Mouse (Mus musculus): ENCODE measurements at regions not wholly inside any gene's neighbourhood (a gene's known extent, or its start where the extent isn't known, plus 50 kb on each side); places are given as distances from the start of the nearest gene placed in this dataset.
A peak's percentile ranks its signal among the peaks of the same experiment; 100 is the strongest.
"Not testable (repeated sequence)": the region's sequence is repeated elsewhere in the genome, so short reads cannot be mapped to it uniquely, and the experiment has no call there.

GRCm38 (mm10) chr3:31508471-31508870, 198.3 kb upstream of the Slc7a14 start:
- intact Hi-C loops (cut with DNase I): no loop called here
- peak; percentile 1 to 13 for DNase-seq

GRCm38 (mm10) chr3:31499201-31499968, 189.2 kb upstream of the Slc7a14 start:
- no peak for DNase-seq
- intact Hi-C loops (cut with DNase I): no loop called here

- intact Hi-C loops (cut with DNase I): no loop called here
- DNase-seq: no peak
Measured at GRCm38 (mm10) chr3:31495287-31495686, 185.1 kb upstream of the Slc7a14 start.

GRCm38 (mm10) chr3:31494706-31495105, 184.5 kb upstream of the Slc7a14 start:
- intact Hi-C loops (cut with DNase I): no loop called here
- DNase-seq: no peak

- intact Hi-C loops (cut with DNase I); DNase-seq: not testable (repeated sequence)
Measured at GRCm38 (mm10) chr3:31491736-31492135, 181.6 kb upstream of the Slc7a14 start.

GRCm38 (mm10) chr3:31487596-31487995, 177.4 kb upstream of the Slc7a14 start:
- DNase-seq: no peak
- intact Hi-C loops (cut with DNase I): no loop called here

GRCm38 (mm10) chr3:31481964-31482363, 171.8 kb upstream of the Slc7a14 start:
- intact Hi-C loops (cut with DNase I): no loop called here
- no peak for DNase-seq

GRCm38 (mm10) chr3:31467882-31468281, 157.7 kb upstream of the Slc7a14 start:
- no peak for DNase-seq
- intact Hi-C loops (cut with DNase I): no loop called here

- intact Hi-C loops (cut with DNase I): no loop called here
- DNase-seq: no peak
Measured at GRCm38 (mm10) chr3:31464260-31464659, 154.1 kb upstream of the Slc7a14 start.

GRCm38 (mm10) chr3:31459456-31459855, 149.3 kb upstream of the Slc7a14 start:
- DNase-seq: peak; percentile 1 to 30
- intact Hi-C loops (cut with DNase I): loop anchor here (1.0 kb wide), 1 partner anchor 313 kb away; no protein-coding TSS in a partner anchor

GRCm38 (mm10) chr3:31457938-31458337, 147.8 kb upstream of the Slc7a14 start:
- intact Hi-C loops (cut with DNase I): no loop called here
- DNase-seq: no peak

GRCm38 (mm10) chr3:31455031-31455430, 144.9 kb upstream of the Slc7a14 start:
- intact Hi-C loops (cut with DNase I): no loop called here
- no peak for DNase-seq

GRCm38 (mm10) chr3:31444861-31445260, 134.7 kb upstream of the Slc7a14 start:
- DNase-seq: no peak
- intact Hi-C loops (cut with DNase I): no loop called here

- no peak for DNase-seq
- intact Hi-C loops (cut with DNase I): no loop called here
Measured at GRCm38 (mm10) chr3:31444311-31444710, 134.1 kb upstream of the Slc7a14 start.

- DNase-seq: no peak
- intact Hi-C loops (cut with DNase I): no loop called here
Measured at GRCm38 (mm10) chr3:31443894-31444293, 133.7 kb upstream of the Slc7a14 start.

- no peak for DNase-seq
- intact Hi-C loops (cut with DNase I): no loop called here
Measured at GRCm38 (mm10) chr3:31440282-31440681, 130.1 kb upstream of the Slc7a14 start.

GRCm38 (mm10) chr3:31437970-31438369, 127.8 kb upstream of the Slc7a14 start:
- intact Hi-C loops (cut with DNase I): no loop called here
- no peak for DNase-seq

- no peak for DNase-seq
- intact Hi-C loops (cut with DNase I): no loop called here
Measured at GRCm38 (mm10) chr3:31435204-31435963, 125.2 kb upstream of the Slc7a14 start.

- intact Hi-C loops (cut with DNase I): no loop called here
- no peak for DNase-seq
Measured at GRCm38 (mm10) chr3:31433201-31433600, 123.0 kb upstream of the Slc7a14 start.

- no peak for DNase-seq
- intact Hi-C loops (cut with DNase I): no loop called here
Measured at GRCm38 (mm10) chr3:31423517-31423916, 113.3 kb upstream of the Slc7a14 start.

- intact Hi-C loops (cut with DNase I): no loop called here
Measured at GRCm38 (mm10) chr3:31408802-31409201, 98.6 kb upstream of the Slc7a14 start.

GRCm38 (mm10) chr3:31405880-31406279, 95.7 kb upstream of the Slc7a14 start:
- intact Hi-C loops (cut with DNase I): no loop called here

More at GRCm38 (mm10) chr3:31408802-31409201, 98.6 kb upstream of the Slc7a14 start:
- DNase-seq: no peak

More at GRCm38 (mm10) chr3:31405880-31406279, 95.7 kb upstream of the Slc7a14 start:
- DNase-seq: no peak
